Mouse (Mus musculus) right cerebral cortex, adult 18-20 months (tissue): Measurements from ENCODE around the gene Robo3.

ENCODE experiments used
- DNase-seq: peaks from one replicate; pipeline ENCODE4 v3.0.0; 2022; ENCODE audit warnings: mixed read lengths

Robo3 gene

GRCm38 (mm10) chr9:37367301-37368080 is 65.6 kb downstream of the Robo3 start, which contains the start of gene Hepacam:
Gene Hepacam, plus strand, starts transcription at chr9:37367351.
- peak; percentile 68 for DNase-seq

- DNase-seq: no peak
Measured at GRCm38 (mm10) chr9:37365706-37366105, 67.3 kb downstream of the Robo3 start.
